ENCODE assay signal across 8 mouse cellular contexts in the genomic region with DNA sequence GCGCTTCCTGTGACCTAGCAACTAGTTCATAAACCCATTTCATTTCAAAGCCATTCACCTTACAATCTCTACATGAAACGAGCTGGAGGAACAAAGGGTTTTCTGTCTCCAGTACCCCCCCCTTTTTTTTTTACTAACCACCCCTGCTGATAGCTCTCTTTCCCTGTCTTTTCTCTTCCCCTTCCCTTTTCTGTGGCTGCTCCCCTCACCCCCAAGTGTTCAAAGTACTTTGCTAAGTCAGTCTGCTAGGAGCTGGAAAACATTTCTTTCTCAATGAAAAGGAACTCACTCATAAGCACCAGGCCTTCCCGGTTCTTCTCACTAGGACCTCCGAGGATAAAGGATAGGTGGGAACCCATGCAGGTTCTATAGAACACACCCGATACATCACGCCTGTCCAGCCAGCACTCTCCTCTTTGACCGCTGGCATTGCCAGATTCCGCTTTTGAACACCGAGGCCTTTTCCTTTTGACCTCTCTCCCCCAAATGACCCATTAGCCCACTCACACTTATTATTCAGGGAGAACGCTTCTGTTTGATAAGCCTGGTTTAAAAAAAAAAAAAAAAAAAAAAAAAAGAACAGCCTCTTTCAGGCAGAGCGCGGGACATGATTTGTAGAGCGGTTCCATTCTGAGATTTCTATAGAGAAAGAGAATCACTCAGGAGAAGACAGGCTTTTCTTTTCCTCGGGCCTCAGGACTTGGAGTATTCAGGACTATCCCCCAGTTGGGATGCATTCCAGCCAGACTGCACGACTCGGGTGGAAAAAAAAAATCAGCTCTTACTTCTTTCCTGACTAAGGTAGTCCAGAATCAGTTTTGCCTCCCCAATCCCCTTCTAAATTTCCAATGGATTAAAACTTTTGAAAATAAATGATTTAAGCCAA.
A peak's percentile ranks its signal among the peaks of the same experiment; 100 is the strongest.
DNase-seq lines count a peak whose midpoint lies in the region; ATAC-seq and TF ChIP-seq lines count a peak whose summit lies in the region.

No protein-coding gene starts in this region.

- TF ChIP-seq EP300 in stomach, postnatal 0 days (optimal IDR thresholded peaks at IDR 0.05) = no peak

- H3K4me1 ChIP-seq in cerebellum, adult 2 months (ENCODE audit: control insufficient read depth, insufficient read depth, low read length) = no peaks in the 10 kb centered on the region
- peaks cover 14% of the 10 kb centered on the region; the same call in 1 of the 2 replicates for H3K4me1 ChIP-seq in forebrain, embryonic 11.5 days (replicated peaks; ENCODE audit: control insufficient read depth, insufficient read depth, low read length)
- H3K4me1 ChIP-seq in liver, embryonic 13.5 days (replicated peaks) = peaks cover 21% of the 10 kb centered on the region
- H3K4me1 ChIP-seq in stomach, postnatal 0 days (replicated peaks; ENCODE audit: control insufficient read depth, insufficient read depth) = peaks cover 8% of the 10 kb centered on the region; the same call in 1 of the 2 replicates

- no peak overlapping the region for H3K27ac ChIP-seq in cerebellum, adult 2 months (ENCODE audit: insufficient read depth, low read length)
- peak overlapping the region; percentile 90 for H3K27ac ChIP-seq in forebrain, embryonic 11.5 days (ENCODE audit: low read depth, low read length)
- no peak overlapping the region for H3K27ac ChIP-seq in liver, embryonic 13.5 days
- H3K27ac ChIP-seq in stomach, postnatal 0 days (replicated peaks) = peak overlapping the region; percentile 96

- ATAC-seq in forebrain, embryonic 11.5 days (replicated peaks; ENCODE audit: low FRiP score) = peak; percentile 49
- ATAC-seq in liver, embryonic 13.5 days (ENCODE audit: low read depth) = no peak
- no peak for ATAC-seq in stomach, postnatal 0 days (ENCODE audit: low FRiP score, low TSS enrichment)

- H3K4me3 ChIP-seq in cerebellum, adult 2 months (replicated peaks; ENCODE audit: insufficient read depth, low read depth, low read length) = peak overlapping the region; percentile 74
- H3K4me3 ChIP-seq in C2C12 (ENCODE audit: insufficient read depth, poor library complexity, severe bottlenecking) = peak overlapping the region; percentile 43
- peak overlapping the region; percentile 43 for H3K4me3 ChIP-seq in forebrain, embryonic 11.5 days (ENCODE audit: low read depth, low read length)
- peak overlapping the region; percentile 57 for H3K4me3 ChIP-seq in liver, embryonic 13.5 days (replicated peaks)
- peak overlapping the region; percentile 71 for H3K4me3 ChIP-seq in stomach, postnatal 0 days (ENCODE audit: low read depth, low read length)

- DNase-seq in cerebellum, adult 2 months = no peak
- DNase-seq in cerebellum, adult 11-12 months = no peak
- peak; percentile 65 for DNase-seq in forebrain, embryonic 11.5 days (ENCODE audit: low spot score)
- no peak for DNase-seq in liver, embryonic 13.5 days
- no peak for DNase-seq in stomach, postnatal 0 days (ENCODE audit: low spot score)
- DNase-seq in spleen, postnatal 10 days (ENCODE audit: low spot score in 2 of 2) = no peak
- DNase-seq in yolk sac, embryonic 10.5 days (ENCODE audit: low spot score) = no peak

- no peaks in the 10 kb centered on the region for H3K9me3 ChIP-seq in forebrain, embryonic 11.5 days (ENCODE audit: control insufficient read depth, low read length)
- H3K9me3 ChIP-seq in liver, embryonic 13.5 days (replicated peaks) = no peaks in the 10 kb centered on the region
- no peaks in the 10 kb centered on the region for H3K9me3 ChIP-seq in stomach, postnatal 0 days (ENCODE audit: control insufficient read depth, low read length)

- H3K27me3 ChIP-seq in cerebellum, adult 2 months (ENCODE audit: control insufficient read depth, insufficient read depth, low read length) = no peaks in the 10 kb centered on the region
- H3K27me3 ChIP-seq in C2C12 (ENCODE audit: control insufficient read depth, insufficient read depth, insufficient read length) = no peaks in the 10 kb centered on the region
- no peaks in the 10 kb centered on the region for H3K27me3 ChIP-seq in forebrain, embryonic 11.5 days (ENCODE audit: control insufficient read depth, insufficient read depth, low read length)
- peaks cover 30% of the 10 kb centered on the region for H3K27me3 ChIP-seq in liver, embryonic 13.5 days
- H3K27me3 ChIP-seq in stomach, postnatal 0 days (ENCODE audit: control insufficient read depth, insufficient read depth, low read length) = no peaks in the 10 kb centered on the region

- no peak for TF ChIP-seq CTCF in cerebellum, adult 2 months (IDR thresholded peaks at IDR 0.05; ENCODE audit: borderline replicate concordance, insufficient read depth, low read depth, low read length)
- no peak for TF ChIP-seq CTCF in C2C12 (IDR thresholded peaks at IDR 0.05; ENCODE audit: control insufficient read depth, insufficient read depth, insufficient read length)
- TF ChIP-seq CTCF in stomach, postnatal 0 days (IDR thresholded peaks at IDR 0.05; ENCODE audit: low read depth) = no peak

- 9% methylated on average over 16 of the region's 16 CpGs for WGBS in cerebellum, adult 2 months
- 2% methylated on average over 16 of the region's 16 CpGs for WGBS in forebrain, embryonic 11.5 days
- 6% methylated on average over 16 of the region's 16 CpGs for WGBS in liver, embryonic 13.5 days (ENCODE audit: insufficient replicate concordance)
- WGBS in stomach, postnatal 0 days = 8% methylated on average over 16 of the region's 16 CpGs

- H3ac ChIP-seq in C2C12 (ENCODE audit: control insufficient read depth, insufficient read length, low read depth) = no peak overlapping the region

- peak overlapping the region; percentile 66 for H3K4me2 ChIP-seq in forebrain, embryonic 11.5 days (ENCODE audit: low read depth, low read length, severe bottlenecking)
- peak overlapping the region; percentile 76 for H3K4me2 ChIP-seq in liver, embryonic 13.5 days
- peak overlapping the region; percentile 58 for H3K4me2 ChIP-seq in stomach, postnatal 0 days (replicated peaks; ENCODE audit: low read depth)

- peaks cover 36% of the 10 kb centered on the region for H3K79me2 ChIP-seq in C2C12 (ENCODE audit: control insufficient read depth, insufficient read depth)

- no peaks in the 10 kb centered on the region for H3K36me3 ChIP-seq in C2C12 (ENCODE audit: control insufficient read depth, insufficient read depth)
- no peaks in the 10 kb centered on the region for H3K36me3 ChIP-seq in forebrain, embryonic 11.5 days (ENCODE audit: control insufficient read depth, insufficient read depth, low read length)
- no peaks in the 10 kb centered on the region for H3K36me3 ChIP-seq in liver, embryonic 13.5 days
- H3K36me3 ChIP-seq in stomach, postnatal 0 days (ENCODE audit: control insufficient read depth, insufficient read depth, low read length) = no peaks in the 10 kb centered on the region

- H3K9ac ChIP-seq in forebrain, embryonic 11.5 days (ENCODE audit: low read length) = peak overlapping the region; percentile 43; the same call in 1 of the 2 replicates
- H3K9ac ChIP-seq in liver, embryonic 13.5 days = peak overlapping the region; percentile 54; the same call in 1 of the 2 replicates
- H3K9ac ChIP-seq in stomach, postnatal 0 days (ENCODE audit: low read length) = 0 out of 2 replicates have a peak overlapping the region, but pooled peaks have one; percentile 23

- no peak for TF ChIP-seq POLR2A in cerebellum, adult 2 months (IDR thresholded peaks at IDR 0.05; ENCODE audit: borderline replicate concordance, insufficient read depth, low read length)

- H3K79me3 ChIP-seq in C2C12 (ENCODE audit: low read depth) = peaks cover 12% of the 10 kb centered on the region

TF ChIP-seq in C2C12, 6 proteins besides CTCF, POLR2A, EP300 and RAD21:
- TF ChIP-seq MYOD1 (IDR thresholded peaks at IDR 0.05; ENCODE audit: control insufficient read depth, insufficient read length, low read depth) = no peak
- TF ChIP-seq CEBPB (IDR thresholded peaks at IDR 0.05; ENCODE audit: low read depth) = no peak
- no peak for TF ChIP-seq FOSL1 (IDR thresholded peaks at IDR 0.05; ENCODE audit: insufficient read depth, low read length, poor library complexity, severe bottlenecking)
- TF ChIP-seq USF1 (IDR thresholded peaks at IDR 0.05; ENCODE audit: low read depth) = no peak
- no peak for TF ChIP-seq MAX (IDR thresholded peaks at IDR 0.05)

Comparison
In these comparisons a context has a peak if more than half of its experiments do, and no peak if none do; other contexts are left out.
1. H3K27ac ChIP-seq: peak in forebrain, embryonic 11.5 days (single experiment) and stomach, postnatal 0 days (single experiment); none in cerebellum, adult 2 months (single experiment) and liver, embryonic 13.5 days (single experiment).
2. Peak in every context shown above with its lines, with median percentiles within 50 percentile points of each other: H3K4me3 ChIP-seq, H3K4me2 ChIP-seq and H3K9ac ChIP-seq.